Mouse (Mus musculus) layer of hippocampus, postnatal 36 days (tissue): ENCODE measurements around the gene Tcf25. TPM values are rescaled to one million over a fixed set of nuclear protein-coding genes. Genes with fewer than 3 reads are reported as not detected.
"Not testable (repeated sequence)": the region's sequence is repeated elsewhere in the genome, so short reads cannot be mapped to it uniquely, and the experiment has no call there.

Experiments
- DNase-seq, 2 experiments: peaks; one replicate each; pipeline ENCODE4 v3.0.0; 2022
- total RNA-seq, 2 experiments: library from RNA; stranded (reverse); gene quantifications; 2 replicates each; pipeline ENCODE4 v1.2.3; 2021

The Tcf25 gene
- total RNA-seq, 2 experiments from 2014 or later, result 510 to 526 TPM

GRCm38 (mm10) chr8:123431616-123432365 lies 58.2 kb downstream of the Tcf25 start:
- no peak for DNase-seq

- DNase-seq, result no peak
These were observed 58.8 kb downstream of the Tcf25 start for GRCm38 (mm10) chr8:123432381-123432780.

GRCm38 (mm10) chr8:123433241-123433974 lies 59.9 kb downstream of the Tcf25 start:
- not testable (repeated sequence) for DNase-seq

GRCm38 (mm10) chr8:123441788-123442187 lies 68.2 kb downstream of the Tcf25 start:
- DNase-seq, result no peak

GRCm38 (mm10) chr8:123442351-123442750 lies 68.8 kb downstream of the Tcf25 start:
- no peak for DNase-seq

GRCm38 (mm10) chr8:123442871-123443575 lies 69.5 kb downstream of the Tcf25 start:
- peak; percentile 91 for DNase-seq

- no peak for DNase-seq
These were observed 70.0 kb downstream of the Tcf25 start for GRCm38 (mm10) chr8:123443576-123443921.

- no peak for DNase-seq
These were observed 70.6 kb downstream of the Tcf25 start for GRCm38 (mm10) chr8:123444131-123444530.

- no peak for DNase-seq
These were observed 72.4 kb downstream of the Tcf25 start for GRCm38 (mm10) chr8:123445981-123446380.

- no peak for DNase-seq
These were observed 73.2 kb downstream of the Tcf25 start for GRCm38 (mm10) chr8:123446799-123447198.

GRCm38 (mm10) chr8:123450783-123451182 lies 77.2 kb downstream of the Tcf25 start:
- no peak for DNase-seq

- not testable (repeated sequence) for DNase-seq
These were observed 78.2 kb downstream of the Tcf25 start for GRCm38 (mm10) chr8:123451747-123452146.

- DNase-seq, result no peak
These were observed 78.6 kb downstream of the Tcf25 start for GRCm38 (mm10) chr8:123452149-123452548.

- no peak for DNase-seq
These were observed 79.7 kb downstream of the Tcf25 start for GRCm38 (mm10) chr8:123453291-123453690.

Other genes with a start within 250 kb of the Tcf25 start
- 1 to 10 TPM; 1.6 to 2.2 TPM for gene Sult5a1, start 215.4 kb upstream of the Tcf25 start, total RNA-seq
- under 1 TPM in 1 of 2 experiments, not detected in 1; 0.23 TPM for gene Dpep1, start 187.5 kb upstream of the Tcf25 start, total RNA-seq
- 100 to 1,000 TPM in 1 of 2 experiments, 10 to 100 TPM in 1; 96.7 to 101 TPM for gene Chmp1a, start 161.0 kb upstream of the Tcf25 start, total RNA-seq
- 1 to 10 TPM; 5.6 to 7.0 TPM for gene Spata33, start 160.9 kb upstream of the Tcf25 start, total RNA-seq
- gene Cdk10, start 148.9 kb upstream of the Tcf25 start, total RNA-seq, result 10 to 100 TPM; 89.6 to 99.3 TPM
- gene Spata2l, start 137.5 kb upstream of the Tcf25 start, total RNA-seq, result 10 to 100 TPM; 80.7 to 81.4 TPM
- 10 to 100 TPM; 24.3 to 26.6 TPM for gene Zfp276, start 119.6 kb upstream of the Tcf25 start, total RNA-seq
- gene Vps9d1, start 119.4 kb upstream of the Tcf25 start, total RNA-seq, result 10 to 100 TPM; 49.7 to 51.6 TPM
- gene Fanca, start 55.2 kb upstream of the Tcf25 start, total RNA-seq, result 1 to 10 TPM; 3.6 to 4.0 TPM
- gene Spire2, start 41.0 kb upstream of the Tcf25 start, total RNA-seq, result 10 to 100 TPM; 15.2 to 17.2 TPM
- gene Mc1r, start 33.4 kb downstream of the Tcf25 start, total RNA-seq, result not detected
- 100 to 1,000 TPM; 290 to 324 TPM for gene Tubb3, start 37.7 kb downstream of the Tcf25 start, total RNA-seq
- gene Def8, start 49.8 kb downstream of the Tcf25 start, total RNA-seq, result 10 to 100 TPM; 53.4 to 57.4 TPM
- gene Afg3l1, start 104.2 kb downstream of the Tcf25 start, total RNA-seq, result 10 to 100 TPM; 24.7 to 27.9 TPM
- gene Dbndd1, start 141.7 kb downstream of the Tcf25 start, total RNA-seq, result 10 to 100 TPM; 10.9 to 11.0 TPM
- gene Gas8, start 145.1 kb downstream of the Tcf25 start, total RNA-seq, result 10 to 100 TPM; 25.8 to 27.5 TPM